Mouse (Mus musculus) layer of hippocampus, adult 2 months (tissue): ENCODE data around the gene Pcdh7. TPM values are rescaled to one million over a fixed set of nuclear protein-coding genes. Genes with fewer than 3 reads are reported as not detected.
A peak's percentile ranks its signal among the peaks of the same experiment; 100 is the strongest.

ENCODE experiments used
- DNase-seq, 2 experiments: peaks; one replicate each; pipeline ENCODE4 v3.0.0; 2022; ENCODE audit warnings: low spot score in 2 of 2
- H3K27ac ChIP-seq: fragments of 200-600 bp; 2 replicates; pipeline ENCODE4 v1.8.1; 2022
- H3K4me3 ChIP-seq: fragments of 200-600 bp; 2 replicates; pipeline ENCODE4 v1.8.1; 2022; ENCODE audit warnings: mild to moderate bottlenecking
- CTCF ChIP-seq: fragments of 200-600 bp; conservative IDR thresholded peaks from 2 replicates; pipeline ENCODE4 v1.8.1; 2022; ENCODE audit warnings: antibody characterized with exemption, mild to moderate bottlenecking, moderate library complexity
- total RNA-seq, 2 experiments: library from RNA; stranded (reverse); gene quantifications; 2 replicates each; pipeline ENCODE4 v1.2.3; 2021

Gene Pcdh7
- total RNA-seq, 2 experiments from 2014 or later = 64.2 to 65.2 TPM

- TF ChIP-seq CTCF = no peak
- no peak overlapping the region for H3K27ac ChIP-seq
- no peak for DNase-seq
- H3K4me3 ChIP-seq = no peak overlapping the region
These were observed 123.8 kb downstream of the Pcdh7 start for GRCm38 (mm10) chr5:57841357-57842119.

- DNase-seq = peak; percentile 38 to 52
- no peak for TF ChIP-seq CTCF
- H3K27ac ChIP-seq = no peak overlapping the region
These were observed 129.7 kb downstream of the Pcdh7 start for GRCm38 (mm10) chr5:57847500-57847899.

GRCm38 (mm10) chr5:57850111-57850510 is 132.3 kb downstream of the Pcdh7 start:
- no peak overlapping the region for H3K27ac ChIP-seq
- no peak overlapping the region for H3K4me3 ChIP-seq
- no peak for TF ChIP-seq CTCF
- no peak for DNase-seq

More at GRCm38 (mm10) chr5:57847500-57847899, 129.7 kb downstream of the Pcdh7 start:
- no peak overlapping the region for H3K4me3 ChIP-seq

- no peak overlapping the region for H3K4me3 ChIP-seq
- no peak for DNase-seq
- no peak for TF ChIP-seq CTCF
- H3K27ac ChIP-seq = no peak overlapping the region
These were observed 139.5 kb downstream of the Pcdh7 start for GRCm38 (mm10) chr5:57857316-57857715.

GRCm38 (mm10) chr5:57864254-57864653 is 146.5 kb downstream of the Pcdh7 start:
- no peak for TF ChIP-seq CTCF
- no peak for DNase-seq
- Histone ChIP-seq H3K27ac (no peak overlapping the region), H3K4me3 (no peak overlapping the region)

GRCm38 (mm10) chr5:57865256-57865655 is 147.5 kb downstream of the Pcdh7 start:
- TF ChIP-seq CTCF = no peak
- Histone ChIP-seq H3K27ac (no peak overlapping the region), H3K4me3 (no peak overlapping the region)
- no peak for DNase-seq

- no peak for TF ChIP-seq CTCF
- no peak for DNase-seq
- H3K27ac ChIP-seq = no peak overlapping the region
- no peak overlapping the region for H3K4me3 ChIP-seq
These were observed 148.3 kb downstream of the Pcdh7 start for GRCm38 (mm10) chr5:57866097-57866496.

- DNase-seq = no peak
- H3K27ac ChIP-seq = peak overlapping the region; percentile 15; the same call in 1 of the 2 replicates
- no peak for TF ChIP-seq CTCF
- no peak overlapping the region for H3K4me3 ChIP-seq
These were observed 150.1 kb downstream of the Pcdh7 start for GRCm38 (mm10) chr5:57867906-57868305.

GRCm38 (mm10) chr5:57868702-57869101 is 150.9 kb downstream of the Pcdh7 start:
- H3K4me3 ChIP-seq = peak overlapping the region; percentile 20
- TF ChIP-seq CTCF = peak; percentile 44
- no peak for DNase-seq
- peak overlapping the region; percentile 52 for H3K27ac ChIP-seq

- H3K4me3 ChIP-seq = no peak overlapping the region
These were observed 153.0 kb downstream of the Pcdh7 start for GRCm38 (mm10) chr5:57870727-57871126.

GRCm38 (mm10) chr5:57884982-57885381 is 167.2 kb downstream of the Pcdh7 start:
- Histone ChIP-seq H3K27ac (no peak overlapping the region), H3K4me3 (no peak overlapping the region)
- no peak for TF ChIP-seq CTCF
- no peak for DNase-seq

More at GRCm38 (mm10) chr5:57870727-57871126, 153.0 kb downstream of the Pcdh7 start:
- TF ChIP-seq CTCF = no peak
- DNase-seq = no peak
- H3K27ac ChIP-seq = no peak overlapping the region

- Histone ChIP-seq H3K4me3 (no peak overlapping the region), H3K27ac (no peak overlapping the region)
- TF ChIP-seq CTCF = no peak
- DNase-seq = no peak
These were observed 181.3 kb downstream of the Pcdh7 start for GRCm38 (mm10) chr5:57899018-57899614.

- Histone ChIP-seq H3K27ac (no peak overlapping the region), H3K4me3 (no peak overlapping the region)
- DNase-seq = no peak
- no peak for TF ChIP-seq CTCF
These were observed 189.5 kb downstream of the Pcdh7 start for GRCm38 (mm10) chr5:57907218-57907617.

- no peak for TF ChIP-seq CTCF
- no peak overlapping the region for H3K27ac ChIP-seq
- DNase-seq = no peak
- no peak overlapping the region for H3K4me3 ChIP-seq
These were observed 203.4 kb downstream of the Pcdh7 start for GRCm38 (mm10) chr5:57921140-57921539.
